Mouse (Mus musculus) G1E (cell line): ENCODE data around the gene Actn1. TPM values are rescaled to one million over a fixed set of nuclear protein-coding genes. Genes with fewer than 3 reads are reported as not detected.

Source experiments
- ATAC-seq: 2 replicates; pipeline ENCODE4 v1.8.0; 2016; ENCODE audit warnings: mild to moderate bottlenecking; ENCODE audit not compliant: insufficient number of reproducible peaks, poor library complexity, low FRiP score, severe bottlenecking; ENCODE audit errors: extremely low read depth
- DNase-seq: peaks from one replicate; pipeline ENCODE4 v3.0.0; 2012; ENCODE audit warnings: low spot score
- H3K27me3 ChIP-seq: 2 replicates; pipeline ENCODE4 v1.6.1; 2012; ENCODE audit warnings: mild to moderate bottlenecking, low read length, inconsistent platforms; ENCODE audit not compliant: insufficient read depth
- H3K36me3 ChIP-seq: replicated peaks from 2 replicates; pipeline ENCODE3; 2012; ENCODE audit warnings: mild to moderate bottlenecking, inconsistent platforms
- H3K4me1 ChIP-seq: 2 replicates; pipeline ENCODE4 v1.6.1; 2012; ENCODE audit warnings: low read depth, low read length, inconsistent platforms, mixed read lengths; ENCODE audit not compliant: insufficient read depth
- H3K4me3 ChIP-seq: 2 replicates; pipeline ENCODE4 v1.5.1; 2012; ENCODE audit warnings: low read depth, mild to moderate bottlenecking, inconsistent platforms, low read length, moderate library complexity, mixed read lengths
- H3K9me3 ChIP-seq: replicated peaks from 2 replicates; pipeline ENCODE4 v1.6.1; 2012; ENCODE audit warnings: inconsistent platforms
- CTCF ChIP-seq: IDR thresholded peaks from 2 replicates; pipeline ENCODE4 v1.5.1; 2012; ENCODE audit warnings: low read depth, low read length, inconsistent platforms, mixed read lengths
- GATA1 ChIP-seq: IDR thresholded peaks from 2 replicates; pipeline ENCODE4 v1.6.1; 2012; ENCODE audit warnings: borderline replicate concordance, low read length, inconsistent platforms, mixed read lengths
- GATA2 ChIP-seq: IDR thresholded peaks from 2 replicates; pipeline ENCODE4 v1.6.1; 2012; ENCODE audit warnings: low read depth, low read length, inconsistent platforms, borderline replicate concordance
- POLR2AphosphoS5 ChIP-seq: IDR thresholded peaks from 2 replicates; pipeline ENCODE4 v1.6.1; 2012; ENCODE audit warnings: low read depth, low read length, inconsistent platforms; ENCODE audit not compliant: insufficient replicate concordance
- TAL1 ChIP-seq: conservative IDR thresholded peaks from 2 replicates; pipeline ENCODE4 v1.6.1; 2012; ENCODE audit warnings: low read depth, low read length, inconsistent platforms, mixed read lengths
- polyA plus RNA-seq: library from polyadenylated mRNA; stranded (reverse); fragments of >175 nt; gene quantifications from 2 replicates; pipeline ENCODE4 v1.2.3, GENCODE M21; 2012
- total RNA-seq, 2 experiments: library from RNA; stranded (forward) in 1 of 2; stranded (reverse) in 1 of 2; fragments of 200-1000 nt in 1 of 2; fragments of >200 nt in 1 of 2; fragmentation: Nextera tagmentation in 1 of 2; gene quantifications; 2 replicates each; pipeline ENCODE4 v1.2.3; 2014 to 2017

Actn1 gene
- total and polyA plus RNA-seq, 3 experiments, result 0.38 to 0.83 (median 0.40) TPM

DNA sequence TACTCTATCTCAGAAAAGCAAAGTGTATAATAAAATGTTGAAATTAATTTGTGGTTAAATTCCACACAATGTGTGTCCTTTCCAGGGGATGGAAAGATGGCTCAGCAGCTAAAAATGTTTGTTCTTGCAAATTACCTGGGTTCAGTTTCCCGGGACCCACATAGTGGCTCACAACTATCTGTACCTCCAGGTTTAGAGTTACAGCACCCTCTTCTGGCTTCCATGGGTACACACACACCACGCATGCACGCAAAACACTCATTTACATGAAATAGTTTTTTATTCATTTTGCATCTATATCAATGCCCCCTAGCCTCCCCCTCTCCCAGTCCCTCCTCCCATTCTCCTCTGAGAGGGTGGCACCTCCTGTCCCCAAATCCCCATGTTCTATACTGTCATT lies 97.7 kb downstream of the Actn1 start:
- no peak for DNase-seq
- H3K4me1 ChIP-seq, result peaks cover 5% of the 10 kb centered on the region
- no peak for TF ChIP-seq POLR2AphosphoS5
- no peak for TF ChIP-seq GATA1
- no peak for TF ChIP-seq GATA2
- no peak for TF ChIP-seq CTCF
- no peak for TF ChIP-seq TAL1

DNA sequence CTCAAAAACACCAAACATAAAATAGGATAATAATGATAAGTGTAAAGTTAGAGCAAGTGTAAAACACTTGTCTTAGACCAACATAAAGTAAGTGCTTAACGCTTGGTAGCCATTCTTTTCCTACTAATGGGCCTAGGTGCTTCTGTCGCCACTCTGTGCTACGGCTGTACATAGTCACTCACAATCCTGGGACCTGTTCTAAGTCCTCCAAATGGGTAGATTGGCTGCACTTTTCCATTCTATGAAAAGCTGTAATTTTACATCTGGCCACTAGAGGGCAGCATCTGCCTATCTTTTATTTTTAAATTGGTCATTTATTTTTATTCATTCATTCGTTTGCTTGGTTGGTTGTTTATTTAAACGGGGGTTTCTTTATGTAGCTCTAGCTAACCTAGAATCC lies 102.5 kb downstream of the Actn1 start:
- Histone ChIP-seq H3K4me1 (peaks cover 12% of the 10 kb centered on the region), H3K9me3 (peaks cover 3% of the 10 kb centered on the region), H3K36me3 (no peaks in the 10 kb centered on the region), H3K27me3 (peaks cover 23% of the 10 kb centered on the region), H3K4me3 (no peak overlapping the region)
- ATAC-seq (no peak), DNase-seq (no peak)
- TF ChIP-seq GATA1, result no peak
- peak; percentile 67 for TF ChIP-seq CTCF

More for the DNA sequence above, 97.7 kb downstream of the Actn1 start:
- no peak for ATAC-seq
- Histone ChIP-seq H3K4me3 (no peak overlapping the region), H3K36me3 (no peaks in the 10 kb centered on the region), H3K27me3 (peaks cover 23% of the 10 kb centered on the region), H3K9me3 (no peaks in the 10 kb centered on the region)

DNA sequence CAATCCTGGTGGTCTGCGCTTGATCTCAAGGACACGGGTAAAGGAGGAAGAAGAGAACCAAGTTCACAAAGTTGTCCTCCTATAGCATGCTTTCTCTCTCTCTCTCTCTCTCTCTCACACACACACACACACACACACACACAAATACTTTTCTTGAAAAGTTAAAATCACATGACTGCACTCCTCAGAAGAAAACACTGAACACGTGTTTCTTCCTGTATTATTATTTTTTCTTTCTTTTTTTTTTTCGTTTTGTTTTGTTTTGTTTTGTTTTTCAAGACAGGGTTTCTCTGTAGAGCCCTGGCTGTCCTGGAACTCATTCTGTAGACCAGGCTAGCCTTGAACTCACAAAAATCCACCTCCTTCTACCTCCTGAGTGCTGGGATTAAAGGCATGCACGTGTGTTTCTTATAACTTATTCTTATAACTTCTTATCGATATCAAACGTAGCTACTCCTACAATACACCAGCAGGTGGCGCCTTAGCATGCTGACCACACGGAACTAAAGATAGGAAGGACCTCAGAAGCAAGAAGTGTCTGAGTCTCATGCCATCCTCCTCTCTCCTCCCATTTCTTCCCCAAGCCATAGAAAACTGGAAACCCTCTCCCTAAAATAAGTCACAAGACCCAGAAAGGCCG lies 106.4 kb downstream of the Actn1 start:
- TF ChIP-seq TAL1 (no peak), POLR2AphosphoS5 (no peak), CTCF (peak; percentile 60), GATA2 (no peak), GATA1 (no peak)
- H3K4me1 ChIP-seq, result peaks cover 14% of the 10 kb centered on the region
- H3K36me3 ChIP-seq, result no peaks in the 10 kb centered on the region
- H3K27me3 ChIP-seq, result peaks cover 12% of the 10 kb centered on the region
- DNase-seq, result no peak
- peaks cover 9% of the 10 kb centered on the region for H3K9me3 ChIP-seq
- no peak overlapping the region for H3K4me3 ChIP-seq
- ATAC-seq, result no peak

DNA sequence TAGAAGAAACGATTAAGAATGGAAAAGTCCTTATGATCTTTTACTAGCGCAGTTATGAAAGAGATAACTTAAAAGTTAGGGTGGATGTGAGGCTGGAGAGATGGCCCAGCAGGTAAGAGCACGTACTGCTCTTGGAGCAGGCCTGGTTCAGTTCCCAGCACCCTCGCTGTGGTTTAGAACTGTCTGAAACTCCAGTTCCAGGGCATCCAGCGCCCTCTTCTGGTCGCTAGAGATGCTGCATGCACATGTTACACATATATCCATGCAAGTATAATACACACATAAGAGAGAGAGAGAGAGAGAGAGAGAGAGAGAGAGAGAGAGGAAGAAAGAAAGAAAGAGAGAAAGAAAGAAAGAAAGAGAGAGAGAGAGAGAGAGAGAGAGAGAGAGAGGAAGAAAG lies 107.1 kb downstream of the Actn1 start:
- H3K4me3 ChIP-seq, result no peak overlapping the region
- peaks cover 9% of the 10 kb centered on the region for H3K27me3 ChIP-seq
- peaks cover 14% of the 10 kb centered on the region for H3K4me1 ChIP-seq
- 0 out of 2 replicates have a peak, but pooled peaks have one; percentile 10 for TF ChIP-seq CTCF
- TF ChIP-seq POLR2AphosphoS5, result no peak
- ATAC-seq (no peak), DNase-seq (no peak)
- H3K9me3 ChIP-seq, result peaks cover 9% of the 10 kb centered on the region
- no peaks in the 10 kb centered on the region for H3K36me3 ChIP-seq

DNA sequence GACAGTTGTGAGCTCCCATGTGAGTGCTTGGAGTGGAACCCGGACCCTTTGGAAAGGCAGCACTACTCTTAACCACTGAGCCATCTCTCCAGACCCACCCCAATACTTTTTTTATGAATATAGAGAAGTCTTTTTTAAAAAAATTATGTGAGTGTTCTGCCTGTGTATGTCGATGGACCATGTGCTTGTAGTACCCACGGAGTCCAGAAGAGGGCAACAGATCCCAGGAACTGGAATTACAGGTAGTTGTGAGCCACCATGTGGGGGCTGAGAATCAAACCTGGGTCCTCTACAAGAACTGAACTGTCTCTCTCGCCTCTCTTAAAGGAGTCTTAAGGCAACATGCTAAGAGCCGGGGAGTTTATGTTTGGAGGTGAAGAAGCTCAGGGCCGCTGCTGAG lies 108.3 kb downstream of the Actn1 start:
- Histone ChIP-seq H3K4me3 (no peak overlapping the region), H3K27me3 (peaks cover 12% of the 10 kb centered on the region), H3K4me1 (peaks cover 24% of the 10 kb centered on the region), H3K36me3 (no peaks in the 10 kb centered on the region), H3K9me3 (peaks cover 9% of the 10 kb centered on the region)
- DNase-seq, result no peak
- no peak for ATAC-seq
- TF ChIP-seq TAL1 (no peak), GATA1 (no peak), POLR2AphosphoS5 (no peak), GATA2 (no peak), CTCF (no peak)

DNA sequence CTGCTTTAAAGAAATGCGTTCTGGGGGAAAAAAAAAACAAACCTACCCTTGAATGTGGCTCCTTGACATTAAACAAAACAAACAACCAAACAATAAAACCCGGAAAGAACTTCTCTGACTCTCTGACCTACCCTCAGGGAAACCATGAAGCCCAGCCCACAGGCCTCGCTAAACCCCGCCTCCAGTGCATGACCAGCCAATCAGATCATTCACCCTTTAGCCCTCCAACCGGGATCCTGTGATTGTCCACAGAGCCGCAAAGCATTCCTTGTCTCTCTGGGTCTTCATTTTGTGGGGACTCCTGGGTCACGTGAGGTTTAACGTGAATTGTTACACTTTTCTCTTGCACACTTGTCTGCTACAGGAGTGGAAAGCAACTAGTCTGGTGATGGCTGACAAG lies 109.5 kb downstream of the Actn1 start:
- H3K27me3 ChIP-seq, result peaks cover 7% of the 10 kb centered on the region; the same call in 1 of the 2 replicates
- no peak overlapping the region for H3K4me3 ChIP-seq
- TF ChIP-seq GATA1 (no peak), TAL1 (no peak), CTCF (no peak), POLR2AphosphoS5 (no peak)
- no peaks in the 10 kb centered on the region for H3K36me3 ChIP-seq
- peaks cover 9% of the 10 kb centered on the region for H3K9me3 ChIP-seq
- ATAC-seq (no peak), DNase-seq (peak; percentile 45)
- peaks cover 29% of the 10 kb centered on the region for H3K4me1 ChIP-seq

DNA sequence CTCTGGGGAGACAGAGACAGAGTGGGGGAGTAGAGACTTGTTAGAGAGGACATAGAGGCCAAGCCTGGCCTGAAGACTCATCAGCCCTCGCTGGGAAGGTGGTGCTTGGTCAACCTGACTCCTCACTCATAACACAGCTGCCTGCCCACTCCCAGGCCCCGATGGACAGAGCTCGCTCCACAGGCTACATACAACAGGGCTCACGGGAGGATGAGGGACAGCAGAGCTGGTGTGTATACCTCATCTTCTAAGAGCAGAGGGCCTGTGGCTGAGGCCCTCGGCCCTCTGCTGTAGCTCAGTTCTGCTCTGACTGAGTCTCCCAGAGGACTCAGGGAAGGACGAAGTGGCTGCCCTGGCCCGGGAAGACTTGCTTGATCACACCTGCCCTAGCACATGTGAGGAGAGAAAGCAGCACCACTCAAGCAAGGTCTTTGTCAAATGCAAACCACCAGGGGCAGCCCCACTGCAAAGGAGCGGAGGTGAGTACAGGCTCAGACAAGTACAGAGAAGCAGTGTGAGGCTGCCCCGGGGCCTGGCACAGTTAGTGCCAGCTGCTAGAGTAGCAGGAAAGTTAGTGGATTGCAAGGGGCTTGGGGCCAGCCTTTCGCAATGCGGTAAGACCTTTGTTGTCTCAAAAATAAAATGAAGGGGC lies 112.5 kb downstream of the Actn1 start:
- DNase-seq, result no peak
- H3K36me3 ChIP-seq, result no peaks in the 10 kb centered on the region
- H3K4me3 ChIP-seq, result no peak overlapping the region
- no peak for TF ChIP-seq TAL1
- TF ChIP-seq GATA1, result no peak
- TF ChIP-seq CTCF, result no peak
- TF ChIP-seq GATA2, result no peak
- TF ChIP-seq POLR2AphosphoS5, result no peak
- peaks cover 29% of the 10 kb centered on the region for H3K4me1 ChIP-seq
- H3K9me3 ChIP-seq, result peaks cover 6% of the 10 kb centered on the region; the same call in 1 of the 2 replicates
- no peak for ATAC-seq
- H3K27me3 ChIP-seq, result peaks cover 9% of the 10 kb centered on the region
